Mouse (Mus musculus) cortical plate, adult 2 months (tissue): ENCODE measurements at regions not wholly inside any gene's neighbourhood (a gene's known extent, or its start where the extent isn't known, plus 50 kb on each side); places are given as distances from the start of the nearest gene placed in this dataset.

Experiments used
- CTCF ChIP-seq: fragments of 200-500 bp; IDR thresholded peaks from 2 replicates; pipeline ENCODE4 v1.5.1; 2011; ENCODE audit warnings: mild to moderate bottlenecking, control low read depth, low read length; ENCODE audit not compliant: insufficient read depth; ENCODE audit errors: extremely low read depth
- POLR2A ChIP-seq: fragments of 200-500 bp; IDR thresholded peaks from 2 replicates; pipeline ENCODE4 v1.6.1; 2011; ENCODE audit warnings: mild to moderate bottlenecking, low read length, control low read depth; ENCODE audit not compliant: insufficient read depth; ENCODE audit errors: extremely low read depth

GRCm38 (mm10) chr1:77824716-77825387, 310.0 kb upstream of the Epha4 start:
- TF ChIP-seq CTCF (no peak), POLR2A (no peak)
